Mouse (Mus musculus) layer of hippocampus, postnatal 36 days (tissue): Measurements from ENCODE around the gene Gm11060. TPM values are rescaled to one million over a fixed set of nuclear protein-coding genes. Genes with fewer than 3 reads are reported as not detected.

ENCODE experiments used
- total RNA-seq, 2 experiments: library from RNA; stranded (reverse); gene quantifications; 2 replicates each; pipeline ENCODE4 v1.2.3; 2021

Gm11060 gene
- total RNA-seq, 2 experiments from 2014 or later = not detected

Other genes with a start within 250 kb of the Gm11060 start
- gene Prrg4, start 242.1 kb upstream of the Gm11060 start, total RNA-seq = under 1 TPM; 0.20 to 0.56 TPM
- 1 to 10 TPM; 1.5 to 2.1 TPM for gene Ccdc73, start 224.2 kb upstream of the Gm11060 start, total RNA-seq
- gene Eif3m, start 74.9 kb upstream of the Gm11060 start, total RNA-seq = 100 to 1,000 TPM in 1 of 2 experiments, 10 to 100 TPM in 1; 97.1 to 101 TPM
- not detected for gene Wt1, start 34.5 kb downstream of the Gm11060 start, total RNA-seq
- not detected for gene Them7, start 132.3 kb downstream of the Gm11060 start, total RNA-seq